Mouse (Mus musculus): ENCODE results near the gene Nop53. TPM values are rescaled to one million over a fixed set of nuclear protein-coding genes. Genes with fewer than 3 reads are reported as not detected.

Gene Nop53
- total RNA-seq, 2 experiments from 2014 or later = 81.3 to 97.1 TPM

Other genes starting within 250 kb of the Nop53 start
- not detected for gene Obox5, start 195.9 kb downstream of the Nop53 start, total RNA-seq (2021)
- gene Obox6, start 106.4 kb downstream of the Nop53 start, total RNA-seq (2021) = not detected
- gene Crx, start 66.1 kb downstream of the Nop53 start, total RNA-seq (2021) = not detected
- gene Crxos, start 63.5 kb downstream of the Nop53 start, total RNA-seq (2021) = not detected
- 1,000 to 10,000 TPM; 1,487 to 1,586 TPM for gene Selenow, start 23.7 kb downstream of the Nop53 start, total RNA-seq (2021)
- 10 to 100 TPM; 40.8 to 47.9 TPM for gene Ehd2, start 21.5 kb upstream of the Nop53 start, total RNA-seq (2021)
- 1 to 10 TPM; 4.5 to 6.6 TPM for gene Bicra, start 101.8 kb upstream of the Nop53 start, total RNA-seq (2021)
- not detected for gene Zfp541, start 115.7 kb upstream of the Nop53 start, total RNA-seq (2021)
- gene Napa, start 152.4 kb upstream of the Nop53 start, total RNA-seq (2021) = 100 to 1,000 TPM in 1 of 2 experiments, 10 to 100 TPM in 1; 92.4 to 109 TPM
- gene Kptn, start 173.8 kb upstream of the Nop53 start, total RNA-seq (2021) = 10 to 100 TPM; 10.8 to 11.3 TPM
- gene Slc8a2, start 183.8 kb upstream of the Nop53 start, total RNA-seq (2021) = under 1 TPM; 0.12 to 0.13 TPM
- 1 to 10 TPM; 1.5 to 2.1 TPM for gene Meis3, start 229.0 kb upstream of the Nop53 start, total RNA-seq (2021)

All from gastrocnemius, postnatal 36 days (tissue).